Mouse (Mus musculus): Measurements from ENCODE around the gene Rpl11.

Gene Rpl11

GRCm38 (mm10) chr4:136028689-136029088 lies 24.5 kb downstream of the Rpl11 start:
- no peak for ATAC-seq (ENCODE audit: insufficient number of reproducible peaks, low FRiP score, low TSS enrichment)

GRCm38 (mm10) chr4:136028132-136028564 lies 25.1 kb downstream of the Rpl11 start:
- ATAC-seq (ENCODE audit: insufficient number of reproducible peaks, low FRiP score, low TSS enrichment): no peak

GRCm38 (mm10) chr4:136027416-136028131 lies 25.7 kb downstream of the Rpl11 start:
- no peak for ATAC-seq (ENCODE audit: insufficient number of reproducible peaks, low FRiP score, low TSS enrichment)

GRCm38 (mm10) chr4:136025350-136025749 lies 27.9 kb downstream of the Rpl11 start:
- ATAC-seq (ENCODE audit: insufficient number of reproducible peaks, low FRiP score, low TSS enrichment): no peak

GRCm38 (mm10) chr4:136022924-136023323 lies 30.3 kb downstream of the Rpl11 start:
- ATAC-seq (ENCODE audit: insufficient number of reproducible peaks, low FRiP score, low TSS enrichment): no peak

- peak; percentile 99 for ATAC-seq (ENCODE audit: insufficient number of reproducible peaks, low FRiP score, low TSS enrichment)
Observed at GRCm38 (mm10) chr4:136021549-136022047, 31.6 kb downstream of the Rpl11 start, which contains the start of gene Eloa. TSS of gene Eloa (minus strand) at chr4:136021763.

- ATAC-seq (ENCODE audit: insufficient number of reproducible peaks, low FRiP score, low TSS enrichment): peak; percentile 62; the same call in 1 of the 2 replicates
Observed at GRCm38 (mm10) chr4:136020743-136021548, 32.3 kb downstream of the Rpl11 start.

- no peak for ATAC-seq (ENCODE audit: insufficient number of reproducible peaks, low FRiP score, low TSS enrichment)
Observed at GRCm38 (mm10) chr4:136016059-136016602, 37.1 kb downstream of the Rpl11 start.

- no peak for ATAC-seq (ENCODE audit: insufficient number of reproducible peaks, low FRiP score, low TSS enrichment)
Observed at GRCm38 (mm10) chr4:136010586-136010985, 42.6 kb downstream of the Rpl11 start.

- ATAC-seq (ENCODE audit: insufficient number of reproducible peaks, low FRiP score, low TSS enrichment): no peak
Observed at GRCm38 (mm10) chr4:136008782-136009447, 44.3 kb downstream of the Rpl11 start.

GRCm38 (mm10) chr4:136006821-136007220 lies 46.4 kb downstream of the Rpl11 start:
- ATAC-seq (ENCODE audit: insufficient number of reproducible peaks, low FRiP score, low TSS enrichment): no peak

- ATAC-seq (ENCODE audit: insufficient number of reproducible peaks, low FRiP score, low TSS enrichment): no peak
Observed at GRCm38 (mm10) chr4:136004921-136005320, 48.3 kb downstream of the Rpl11 start.

GRCm38 (mm10) chr4:136004107-136004675 lies 49.0 kb downstream of the Rpl11 start:
- no peak for ATAC-seq (ENCODE audit: insufficient number of reproducible peaks, low FRiP score, low TSS enrichment)

GRCm38 (mm10) chr4:135995118-135995517 lies 58.1 kb downstream of the Rpl11 start:
- ATAC-seq (ENCODE audit: insufficient number of reproducible peaks, low FRiP score, low TSS enrichment): no peak

- no peak for ATAC-seq (ENCODE audit: insufficient number of reproducible peaks, low FRiP score, low TSS enrichment)
Observed at GRCm38 (mm10) chr4:135993941-135994340, 59.3 kb downstream of the Rpl11 start.

GRCm38 (mm10) chr4:135987714-135988113 lies 65.5 kb downstream of the Rpl11 start:
- no peak for ATAC-seq (ENCODE audit: insufficient number of reproducible peaks, low FRiP score, low TSS enrichment)

GRCm38 (mm10) chr4:135986943-135987710 lies 66.1 kb downstream of the Rpl11 start, which contains the start of gene Pithd1:
TSS of gene Pithd1 (minus strand) at chr4:135987264.
- peak; percentile 84 for ATAC-seq (ENCODE audit: insufficient number of reproducible peaks, low FRiP score, low TSS enrichment)

- peak; percentile 55; the same call in 1 of the 2 replicates for ATAC-seq (ENCODE audit: insufficient number of reproducible peaks, low FRiP score, low TSS enrichment)
Observed at GRCm38 (mm10) chr4:135986301-135986942, 66.8 kb downstream of the Rpl11 start.

GRCm38 (mm10) chr4:135985769-135986168 lies 67.5 kb downstream of the Rpl11 start:
- ATAC-seq (ENCODE audit: insufficient number of reproducible peaks, low FRiP score, low TSS enrichment): no peak
